ENCODE assay signal across 8 mouse cellular contexts in genomic region chr3:95701877-95702540, GRCm38 (mm10). TPM values are rescaled to one million over a fixed set of nuclear protein-coding genes. Genes with fewer than 3 reads are reported as not detected.
DNase-seq lines count a peak whose midpoint lies in the region; ATAC-seq and TF ChIP-seq lines count a peak whose summit lies in the region.

No protein-coding gene starts in this region.

- ATAC-seq in embryonic facial prominence, embryonic 12.5 days (ENCODE audit: insufficient number of reproducible peaks, insufficient read depth, low FRiP score, low TSS enrichment), result peak; percentile 89
- peak; percentile 78 for ATAC-seq in heart, embryonic 11.5 days (replicated peaks; ENCODE audit: insufficient number of reproducible peaks, low FRiP score, low TSS enrichment)
- peak; percentile 96 for ATAC-seq in kidney, embryonic 14.5 days (ENCODE audit: low FRiP score, low TSS enrichment)
- 0 out of 2 replicates have a peak, but pooled peaks have one; percentile 33 for ATAC-seq in liver, embryonic 14.5 days (ENCODE audit: insufficient read depth)
- peak; percentile 90 for ATAC-seq in neural tube, embryonic 12.5 days (ENCODE audit: low FRiP score, low read depth)

- no peak for TF ChIP-seq EP300 in liver, embryonic 14.5 days (IDR thresholded peaks at IDR 0.05; ENCODE audit: low read depth)

- 4% methylated on average over 24 of the region's 24 CpGs for WGBS in embryonic facial prominence, embryonic 12.5 days
- WGBS in heart, embryonic 11.5 days (ENCODE audit: insufficient replicate concordance), result 9% methylated on average over 24 of the region's 24 CpGs
- WGBS in kidney, embryonic 14.5 days, result 4% methylated on average over 24 of the region's 24 CpGs
- WGBS in liver, embryonic 14.5 days (ENCODE audit: insufficient replicate concordance), result 23% methylated on average over 24 of the region's 24 CpGs
- WGBS in neural tube, embryonic 12.5 days, result 4% methylated on average over 24 of the region's 24 CpGs

- DNase-seq in adrenal gland, adult (ENCODE audit: inconsistent age in 2 of 2, low spot score in 1 of 2), result peak; percentile 78 to 90
- no peak for DNase-seq in adrenal gland, adult 8-10 months
- no peak for DNase-seq in liver, embryonic 14.5 days (ENCODE audit: low read depth in 3 of 3, low spot score in 3 of 3)
- DNase-seq in thymus, postnatal 4 days, result no peak

- no peaks in the 10 kb centered on the region for H3K9me3 ChIP-seq in embryonic facial prominence, embryonic 12.5 days
- no peaks in the 10 kb centered on the region for H3K9me3 ChIP-seq in heart, embryonic 11.5 days (replicated peaks; ENCODE audit: control insufficient read depth, low read length)
- no peaks in the 10 kb centered on the region for H3K9me3 ChIP-seq in kidney, embryonic 14.5 days (ENCODE audit: control insufficient read depth, low read length)
- H3K9me3 ChIP-seq in liver, embryonic 14.5 days (ENCODE audit: control insufficient read depth, low read length), result no peaks in the 10 kb centered on the region
- no peaks in the 10 kb centered on the region for H3K9me3 ChIP-seq in neural tube, embryonic 12.5 days

- peak overlapping the region; percentile 56 for H3K4me2 ChIP-seq in embryonic facial prominence, embryonic 12.5 days (replicated peaks)
- H3K4me2 ChIP-seq in heart, embryonic 11.5 days, result peak overlapping the region; percentile 67
- peak overlapping the region; percentile 60 for H3K4me2 ChIP-seq in kidney, embryonic 14.5 days (replicated peaks; ENCODE audit: low read depth, low read length)
- peak overlapping the region; percentile 46 for H3K4me2 ChIP-seq in liver, embryonic 14.5 days (ENCODE audit: low read depth)
- peak overlapping the region; percentile 58 for H3K4me2 ChIP-seq in neural tube, embryonic 12.5 days (replicated peaks)

- no peaks in the 10 kb centered on the region for H3K36me3 ChIP-seq in embryonic facial prominence, embryonic 12.5 days
- H3K36me3 ChIP-seq in heart, embryonic 11.5 days (ENCODE audit: control insufficient read depth, insufficient read depth, low read length), result no peaks in the 10 kb centered on the region
- H3K36me3 ChIP-seq in kidney, embryonic 14.5 days (ENCODE audit: control insufficient read depth, insufficient read depth, low read length), result no peaks in the 10 kb centered on the region; the same call in 1 of the 2 replicates
- no peaks in the 10 kb centered on the region for H3K36me3 ChIP-seq in liver, embryonic 14.5 days (replicated peaks; ENCODE audit: control insufficient read depth, insufficient read depth, low read depth)
- H3K36me3 ChIP-seq in neural tube, embryonic 12.5 days, result no peaks in the 10 kb centered on the region

- peak overlapping the region; percentile 79 for H3K27ac ChIP-seq in embryonic facial prominence, embryonic 12.5 days
- peak overlapping the region; percentile 74 for H3K27ac ChIP-seq in heart, embryonic 11.5 days (ENCODE audit: low read depth, low read length)
- peak overlapping the region; percentile 88 for H3K27ac ChIP-seq in kidney, embryonic 14.5 days (ENCODE audit: low read depth, low read length)
- no peak overlapping the region for H3K27ac ChIP-seq in liver, embryonic 14.5 days
- no peak overlapping the region for H3K27ac ChIP-seq in neural tube, embryonic 12.5 days

- H3K4me1 ChIP-seq in embryonic facial prominence, embryonic 12.5 days, result peaks cover 12% of the 10 kb centered on the region
- peaks cover 17% of the 10 kb centered on the region for H3K4me1 ChIP-seq in heart, embryonic 11.5 days (ENCODE audit: control insufficient read depth, insufficient read depth, low read length)
- H3K4me1 ChIP-seq in kidney, embryonic 14.5 days (ENCODE audit: control insufficient read depth, insufficient read depth, low read length), result peaks cover 20% of the 10 kb centered on the region
- peaks cover 0 to 1% of the 10 kb centered on the region in 2 experiments; a peak in 1 of 4 replicates for H3K4me1 ChIP-seq in liver, embryonic 14.5 days (replicated peaks; ENCODE audit: control insufficient read depth in 2 of 2, insufficient read depth in 2 of 2, low read length in 1 of 2)
- peaks cover 11% of the 10 kb centered on the region for H3K4me1 ChIP-seq in neural tube, embryonic 12.5 days

- H3K9ac ChIP-seq in embryonic facial prominence, embryonic 12.5 days, result peak overlapping the region; percentile 51
- H3K9ac ChIP-seq in heart, embryonic 11.5 days (ENCODE audit: low read depth, low read length), result peak overlapping the region; percentile 69; the same call in 1 of the 2 replicates
- H3K9ac ChIP-seq in kidney, embryonic 14.5 days (ENCODE audit: low read depth, low read length), result peak overlapping the region; percentile 61
- no peak overlapping the region for H3K9ac ChIP-seq in liver, embryonic 14.5 days (replicated peaks)
- peak overlapping the region; percentile 48 for H3K9ac ChIP-seq in neural tube, embryonic 12.5 days

- TF ChIP-seq CTCF in liver, embryonic 14.5 days (IDR thresholded peaks at IDR 0.05; ENCODE audit: low read depth), result no peak

- no peaks in the 10 kb centered on the region for H3K27me3 ChIP-seq in embryonic facial prominence, embryonic 12.5 days
- no peaks in the 10 kb centered on the region for H3K27me3 ChIP-seq in heart, embryonic 11.5 days (ENCODE audit: control insufficient read depth, insufficient read depth, low read length)
- H3K27me3 ChIP-seq in kidney, embryonic 14.5 days (ENCODE audit: control insufficient read depth, insufficient read depth, low read length), result no peaks in the 10 kb centered on the region
- no peaks in the 10 kb centered on the region for H3K27me3 ChIP-seq in liver, embryonic 14.5 days (ENCODE audit: control insufficient read depth, insufficient read depth, low read length)
- no peaks in the 10 kb centered on the region for H3K27me3 ChIP-seq in neural tube, embryonic 12.5 days (replicated peaks)

- H3K4me3 ChIP-seq in embryonic facial prominence, embryonic 12.5 days, result peak overlapping the region; percentile 29
- H3K4me3 ChIP-seq in heart, embryonic 11.5 days (ENCODE audit: low read depth, low read length), result peak overlapping the region; percentile 21
- H3K4me3 ChIP-seq in kidney, embryonic 14.5 days (ENCODE audit: low read length), result peak overlapping the region; percentile 27
- no peak overlapping the region for H3K4me3 ChIP-seq in liver, embryonic 14.5 days (ENCODE audit: insufficient read depth in 1 of 2, low read depth in 2 of 2, low read length in 2 of 2)
- no peak overlapping the region; the same call in 1 of the 2 replicates for H3K4me3 ChIP-seq in neural tube, embryonic 12.5 days

RNA-seq across cellular contexts. Expression of gene Adamtsl4, which starts 14.3 kb away (rescaled TPM):
- 10 to 100 TPM in 1 of 4 experiments, 1 to 10 TPM in 3; 4.3 to 10.2 (median 6.4) TPM for total RNA-seq in adrenal gland, adult 8-10 months (2022)
- polyA plus RNA-seq in embryonic facial prominence, embryonic 12.5 days (2016; fragmentation: Nextera tagmentation; extraction: Ambion mirVana), result 1.5 and 1.6 TPM in 2 replicates
- 3.5 and 5.1 TPM in 2 replicates for polyA plus RNA-seq in heart, embryonic 11.5 days (2014; fragmentation: Nextera tagmentation; extraction: Ambion mirVana)
- polyA plus RNA-seq in kidney, embryonic 14.5 days (2014; fragmentation: Nextera tagmentation; extraction: Ambion mirVana), result 2.0 and 3.7 TPM in 2 replicates
- 0.12 and 0.43 TPM in 2 replicates for polyA plus RNA-seq in liver, embryonic 14.5 days (2012; rRNA removed)
- polyA plus RNA-seq in liver, embryonic 14.5 days (2014; fragmentation: Nextera tagmentation; extraction: Ambion mirVana), result 0.17 and 0.47 TPM in 2 replicates
- polyA plus RNA-seq in neural tube, embryonic 12.5 days (2016; fragmentation: Nextera tagmentation; extraction: Ambion mirVana), result 0.96 and 1.3 TPM in 2 replicates

RNA-seq across cellular contexts. Expression of gene Ecm1, which starts 37.4 kb away (rescaled TPM):
- total RNA-seq in adrenal gland, adult 8-10 months (2022), result 100 to 1,000 TPM; 619 to 722 (median 665) TPM
- 6.4 and 8.0 TPM in 2 replicates for polyA plus RNA-seq in embryonic facial prominence, embryonic 12.5 days (2016; fragmentation: Nextera tagmentation; extraction: Ambion mirVana)
- polyA plus RNA-seq in heart, embryonic 11.5 days (2014; fragmentation: Nextera tagmentation; extraction: Ambion mirVana), result 85.0 and 86.7 TPM in 2 replicates
- polyA plus RNA-seq in kidney, embryonic 14.5 days (2014; fragmentation: Nextera tagmentation; extraction: Ambion mirVana), result 168 and 204 TPM in 2 replicates
- polyA plus RNA-seq in liver, embryonic 14.5 days (2012; rRNA removed), result 9.3 and 9.8 TPM in 2 replicates
- 10.2 and 12.9 TPM in 2 replicates for polyA plus RNA-seq in liver, embryonic 14.5 days (2014; fragmentation: Nextera tagmentation; extraction: Ambion mirVana)
- polyA plus RNA-seq in neural tube, embryonic 12.5 days (2016; fragmentation: Nextera tagmentation; extraction: Ambion mirVana), result 18.8 and 19.8 TPM in 2 replicates

RNA-seq across cellular contexts. Expression of gene Mcl1, which starts 43.4 kb away (rescaled TPM):
- total RNA-seq in adrenal gland, adult 8-10 months (2022), result 100 to 1,000 TPM; 177 to 189 (median 179) TPM
- polyA plus RNA-seq in embryonic facial prominence, embryonic 12.5 days (2016; fragmentation: Nextera tagmentation; extraction: Ambion mirVana), result 69.8 and 74.0 TPM in 2 replicates
- 46.3 and 49.8 TPM in 2 replicates for polyA plus RNA-seq in heart, embryonic 11.5 days (2014; fragmentation: Nextera tagmentation; extraction: Ambion mirVana)
- polyA plus RNA-seq in kidney, embryonic 14.5 days (2014; fragmentation: Nextera tagmentation; extraction: Ambion mirVana), result 47.4 and 76.1 TPM in 2 replicates
- polyA plus RNA-seq in liver, embryonic 14.5 days (2012; rRNA removed), result 26.6 and 34.6 TPM in 2 replicates
- 39.2 and 45.0 TPM in 2 replicates for polyA plus RNA-seq in liver, embryonic 14.5 days (2014; fragmentation: Nextera tagmentation; extraction: Ambion mirVana)
- polyA plus RNA-seq in neural tube, embryonic 12.5 days (2016; fragmentation: Nextera tagmentation; extraction: Ambion mirVana), result 87.0 and 91.1 TPM in 2 replicates

RNA-seq across cellular contexts. Expression of gene Tars2, which starts 58.0 kb away (rescaled TPM):
- 10 to 100 TPM; 62.2 to 74.5 (median 65.2) TPM for total RNA-seq in adrenal gland, adult 8-10 months (2022)
- 49.6 and 52.2 TPM in 2 replicates for polyA plus RNA-seq in embryonic facial prominence, embryonic 12.5 days (2016; fragmentation: Nextera tagmentation; extraction: Ambion mirVana)
- 42.2 and 46.1 TPM in 2 replicates for polyA plus RNA-seq in heart, embryonic 11.5 days (2014; fragmentation: Nextera tagmentation; extraction: Ambion mirVana)
- polyA plus RNA-seq in kidney, embryonic 14.5 days (2014; fragmentation: Nextera tagmentation; extraction: Ambion mirVana), result 37.5 and 56.6 TPM in 2 replicates
- polyA plus RNA-seq in liver, embryonic 14.5 days (2012; rRNA removed), result 14.5 and 19.9 TPM in 2 replicates
- polyA plus RNA-seq in liver, embryonic 14.5 days (2014; fragmentation: Nextera tagmentation; extraction: Ambion mirVana), result 37.1 and 39.9 TPM in 2 replicates
- 43.6 and 47.4 TPM in 2 replicates for polyA plus RNA-seq in neural tube, embryonic 12.5 days (2016; fragmentation: Nextera tagmentation; extraction: Ambion mirVana)

Comparison
In these comparisons a context has a peak if more than half of its experiments do, and no peak if none do; other contexts are left out.
1. DNase-seq: peak in adrenal gland, adult (2 of 2); none in adrenal gland, adult 8-10 months (single experiment), liver, embryonic 14.5 days (0 of 3) and thymus, postnatal 4 days (single experiment).
2. ATAC-seq: peak in every context shown above with its lines; median percentile 96 in kidney, embryonic 14.5 days; 90 in neural tube, embryonic 12.5 days; 89 in embryonic facial prominence, embryonic 12.5 days; 78 in heart, embryonic 11.5 days; 33 in liver, embryonic 14.5 days.
3. H3K27ac ChIP-seq: peak in embryonic facial prominence, embryonic 12.5 days (single experiment), heart, embryonic 11.5 days (single experiment) and kidney, embryonic 14.5 days (single experiment); none in liver, embryonic 14.5 days (single experiment) and neural tube, embryonic 12.5 days (single experiment).
4. H3K4me3 ChIP-seq: peak in embryonic facial prominence, embryonic 12.5 days (single experiment), heart, embryonic 11.5 days (single experiment) and kidney, embryonic 14.5 days (single experiment); none in liver, embryonic 14.5 days (0 of 2) and neural tube, embryonic 12.5 days (single experiment).
5. Peak in every context shown above with its lines, with median percentiles within 50 percentile points of each other: H3K4me2 ChIP-seq.